Mouse (Mus musculus) embryonic facial prominence, embryonic 15.5 days (tissue): ENCODE results near the gene Bri3bp. TPM values are rescaled to one million over a fixed set of nuclear protein-coding genes. Genes with fewer than 3 reads are reported as not detected.

Experiments used
- ATAC-seq: fragments of 200-750 bp; cut with Nextera tagmentation; 2 replicates; pipeline ENCODE4 v1.8.0; 2017; ENCODE audit warnings: low read depth, moderate TSS enrichment; ENCODE audit not compliant: insufficient number of reproducible peaks, low FRiP score, low TSS enrichment
- H3K27ac ChIP-seq: fragments of 300-500 bp; sonication (generic); replicated peaks from 2 replicates; pipeline ENCODE4 v1.5.1; 2015; ENCODE audit warnings: mild to moderate bottlenecking, inconsistent platforms
- H3K27me3 ChIP-seq: fragments of 300-500 bp; sonication (generic); 2 replicates; pipeline ENCODE4 v1.6.1; 2015; ENCODE audit warnings: inconsistent platforms
- H3K36me3 ChIP-seq: fragments of 300-500 bp; sonication (generic); 2 replicates; pipeline ENCODE4 v1.6.1; 2015; ENCODE audit warnings: mild to moderate bottlenecking, inconsistent platforms
- H3K4me1 ChIP-seq: fragments of 300-500 bp; sonication (generic); 2 replicates; pipeline ENCODE4 v1.6.1; 2015; ENCODE audit warnings: inconsistent platforms
- H3K4me2 ChIP-seq: fragments of 300-500 bp; sonication (generic); replicated peaks from 2 replicates; pipeline ENCODE4 v1.6.1; 2015; ENCODE audit warnings: mild to moderate bottlenecking, inconsistent platforms
- H3K4me3 ChIP-seq: fragments of 300-500 bp; sonication (generic); replicated peaks from 2 replicates; pipeline ENCODE4 v1.5.1; 2015; ENCODE audit warnings: mild to moderate bottlenecking, inconsistent platforms
- H3K9ac ChIP-seq: fragments of 300-500 bp; sonication (generic); 2 replicates; pipeline ENCODE4 v1.6.1; 2015; ENCODE audit warnings: inconsistent platforms
- H3K9me3 ChIP-seq: fragments of 300-500 bp; sonication (generic); replicated peaks from 2 replicates; pipeline ENCODE4 v1.6.1; 2016; ENCODE audit warnings: inconsistent platforms
- WGBS: fragments of 180-500 bp; shearing (Covaris S2); methylation state at CpG from one replicate; pipeline ENCODE4 v1.1.7; 2015; 5-methylcytosine and 5-hydroxymethylcytosine counted together
- microRNA-seq: library from miRNA; unstranded; fragments of <30 nt; microRNA quantifications from one replicate; pipeline ENCODE4, GENCODE M21; 2016; ENCODE audit warnings: borderline number of aligned reads
- polyA plus RNA-seq: library from polyadenylated mRNA; unstranded; fragments of >200 nt; fragmentation: Nextera tagmentation; extraction: Ambion mirVana; gene quantifications from 2 replicates; pipeline ENCODE4 v1.2.1, GENCODE M21; 2015

Gene Bri3bp
- polyA plus RNA-seq, 1 experiment from 2014 or later = 37.6 TPM

DNA sequence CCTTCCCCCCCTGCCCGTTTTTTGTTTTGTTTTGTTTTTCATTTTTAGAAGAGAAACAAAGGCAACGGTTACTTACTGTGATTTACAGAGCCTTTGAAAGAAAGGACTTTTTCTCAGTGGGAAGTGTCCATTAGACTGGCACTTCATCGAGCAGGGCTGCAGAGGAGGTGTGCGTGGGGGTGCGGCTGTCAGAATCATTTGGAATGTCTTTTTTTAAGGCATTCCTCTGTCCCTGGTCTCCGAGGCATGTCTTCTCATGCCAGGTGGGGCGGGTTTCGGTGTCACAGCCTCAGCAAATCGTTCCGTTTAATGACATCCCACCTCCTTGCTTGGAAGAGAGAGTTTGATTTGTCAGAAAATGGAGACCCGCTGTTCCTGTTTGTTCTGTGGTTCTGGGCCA, 63.3 kb downstream of the Bri3bp start:
- Histone ChIP-seq H3K27me3 (no peaks in the 10 kb centered on the region), H3K4me3 (no peak overlapping the region), H3K27ac (no peak overlapping the region; the same call in 1 of the 2 replicates), H3K9ac (no peak overlapping the region), H3K36me3 (peaks cover 56% of the 10 kb centered on the region), H3K4me2 (no peak overlapping the region), H3K4me1 (0 out of 2 replicates have a peak, but pooled peaks cover 3% of the 10 kb centered on the region), H3K9me3 (no peaks in the 10 kb centered on the region)
- no peak for ATAC-seq
- WGBS = 65% methylated on average over 11 of the region's 11 CpGs

DNA sequence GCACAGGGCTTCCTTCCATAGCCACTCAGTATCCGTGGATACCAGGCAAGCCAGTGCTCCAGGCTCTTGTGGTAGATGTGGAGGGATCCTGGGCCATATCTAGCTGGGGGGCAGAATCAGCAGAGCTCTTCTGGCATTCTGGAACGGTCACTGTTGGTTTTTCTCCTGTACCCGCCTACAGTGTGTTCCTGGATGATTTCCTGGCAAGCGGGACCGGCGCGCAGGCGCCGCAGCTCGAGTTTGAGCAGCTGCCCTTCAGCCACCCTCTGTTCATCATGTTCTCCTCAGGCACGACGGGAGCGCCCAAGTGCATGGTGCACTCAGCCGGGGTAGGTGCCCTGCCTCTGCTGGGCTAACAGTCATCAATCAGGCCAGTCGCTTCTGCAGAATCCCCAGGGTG, 64.6 kb downstream of the Bri3bp start:
- Histone ChIP-seq H3K9me3 (no peaks in the 10 kb centered on the region), H3K4me2 (no peak overlapping the region), H3K27me3 (no peaks in the 10 kb centered on the region), H3K9ac (no peak overlapping the region), H3K4me3 (no peak overlapping the region), H3K36me3 (peaks cover 60% of the 10 kb centered on the region), H3K4me1 (0 out of 2 replicates have a peak, but pooled peaks cover 3% of the 10 kb centered on the region), H3K27ac (no peak overlapping the region)
- ATAC-seq = no peak
- WGBS = 91% methylated on average over 15 of the region's 15 CpGs

DNA sequence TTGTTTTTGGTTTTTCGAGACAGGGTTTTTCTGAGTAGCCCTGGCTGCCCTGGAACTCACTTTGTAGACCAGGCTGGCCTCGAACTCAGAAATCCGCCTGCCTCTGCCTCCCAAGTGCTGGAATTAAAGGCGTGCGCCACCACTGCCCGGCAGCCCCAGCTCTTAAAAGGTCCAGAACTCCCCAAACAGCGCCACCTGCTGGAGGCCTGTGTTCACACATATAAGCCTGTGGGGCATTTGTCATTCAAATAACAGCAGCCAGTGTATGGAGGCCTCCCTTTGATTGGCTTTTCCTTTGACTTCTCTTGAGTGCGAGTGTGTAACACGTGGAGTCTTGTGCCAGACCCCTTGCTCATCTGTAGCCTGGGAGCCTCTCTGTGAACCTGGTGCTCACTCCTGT, 66.2 kb downstream of the Bri3bp start:
- Histone ChIP-seq H3K4me3 (no peak overlapping the region), H3K9ac (no peak overlapping the region), H3K9me3 (no peaks in the 10 kb centered on the region), H3K4me1 (no peaks in the 10 kb centered on the region), H3K4me2 (no peak overlapping the region), H3K27ac (no peak overlapping the region), H3K27me3 (no peaks in the 10 kb centered on the region), H3K36me3 (peaks cover 70% of the 10 kb centered on the region)
- WGBS = 94% methylated on average over 9 of the region's 9 CpGs
- no peak for ATAC-seq

DNA sequence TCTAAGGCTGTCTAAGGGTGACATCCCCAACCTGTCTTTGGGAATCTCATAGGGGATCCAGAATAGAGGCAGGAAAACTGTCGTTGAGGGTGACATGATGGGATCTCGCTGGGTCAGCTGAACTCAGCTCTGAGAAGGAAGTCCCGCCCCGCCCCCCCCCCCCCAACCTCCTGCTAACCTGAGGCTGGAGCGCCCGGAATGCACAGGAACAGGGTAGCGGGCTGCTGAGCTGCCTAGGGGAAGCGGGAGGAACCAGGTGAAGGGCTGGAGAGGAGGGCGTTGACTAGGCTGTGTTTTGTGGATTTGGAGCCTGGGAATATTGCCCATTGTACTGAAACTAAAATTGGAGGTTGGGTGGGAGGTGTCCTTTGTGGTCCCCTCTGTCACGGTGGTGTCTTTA, 66.6 kb downstream of the Bri3bp start:
- H3K9ac ChIP-seq = no peak overlapping the region
- peaks cover 75% of the 10 kb centered on the region for H3K36me3 ChIP-seq
- 89% methylated on average over 10 of the region's 10 CpGs for WGBS
- H3K4me1 ChIP-seq = no peaks in the 10 kb centered on the region
- H3K4me3 ChIP-seq = no peak overlapping the region
- no peaks in the 10 kb centered on the region for H3K9me3 ChIP-seq
- no peak overlapping the region for H3K27ac ChIP-seq
- H3K27me3 ChIP-seq = no peaks in the 10 kb centered on the region
- no peak overlapping the region for H3K4me2 ChIP-seq
- no peak for ATAC-seq

DNA sequence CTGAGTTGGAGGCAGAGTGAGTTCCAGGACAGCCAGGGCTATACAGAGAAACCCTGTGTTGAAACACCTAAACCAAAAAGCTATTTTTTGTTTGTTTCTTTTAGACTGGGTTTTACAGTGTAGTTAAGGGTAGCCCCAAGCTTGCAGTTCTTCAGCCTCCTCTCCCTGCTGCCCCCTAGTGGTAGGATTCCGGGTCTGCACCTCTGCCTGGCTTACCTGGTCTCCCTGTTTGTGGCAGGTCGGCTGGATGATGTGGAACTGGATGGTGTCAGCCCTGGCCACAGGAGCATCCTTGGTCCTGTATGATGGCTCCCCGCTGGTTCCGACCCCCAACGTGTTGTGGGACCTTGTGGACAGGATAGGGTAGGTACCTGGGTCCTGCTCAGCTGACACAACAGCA, 68.2 kb downstream of the Bri3bp start:
- H3K4me3 ChIP-seq = no peak overlapping the region
- no peak overlapping the region for H3K27ac ChIP-seq
- 57% methylated on average over 5 of the region's 5 CpGs for WGBS
- H3K4me2 ChIP-seq = no peak overlapping the region
- H3K9ac ChIP-seq = no peak overlapping the region
- H3K9me3 ChIP-seq = no peaks in the 10 kb centered on the region
- peaks cover 78% of the 10 kb centered on the region for H3K36me3 ChIP-seq
- no peak for ATAC-seq
- H3K4me1 ChIP-seq = no peaks in the 10 kb centered on the region
- H3K27me3 ChIP-seq = no peaks in the 10 kb centered on the region

Small RNAs within 50 kb of the gene (microRNA-seq; reads per million reads assigned to microRNA genes)
- not detected for gene Gm27551

Other genes starting within 250 kb of the Bri3bp start
- gene Scarb1, start 100.5 kb upstream of the Bri3bp start, polyA plus RNA-seq = 61.0 and 64.7 TPM in 2 replicates
- gene Gm10382, start 52.2 kb upstream of the Bri3bp start, polyA plus RNA-seq = 0.32 and 0.48 TPM in 2 replicates
- 1,092 and 1,100 TPM in 2 replicates for gene Ubc, start 51.4 kb upstream of the Bri3bp start, polyA plus RNA-seq
- 11.3 and 12.7 TPM in 2 replicates for gene Dhx37, start 7.4 kb upstream of the Bri3bp start, polyA plus RNA-seq
- 42.5 and 46.3 TPM in 2 replicates for gene Aacs, start 34.2 kb downstream of the Bri3bp start, polyA plus RNA-seq
- gene Tmem132b, start 90.2 kb downstream of the Bri3bp start, polyA plus RNA-seq = 0.15 and 0.22 TPM in 2 replicates